Mouse (Mus musculus) heart, postnatal 0 days (tissue): ENCODE data around the gene Klf12. TPM values are rescaled to one million over a fixed set of nuclear protein-coding genes. Genes with fewer than 3 reads are reported as not detected.

Source experiments
- ATAC-seq: fragments of 200-750 bp; cut with Nextera tagmentation; 2 replicates; pipeline ENCODE4 v1.8.0; 2017; ENCODE audit warnings: low read depth, moderate number of reproducible peaks, moderate library complexity; ENCODE audit not compliant: insufficient read depth
- DNase-seq: peaks from one replicate; pipeline ENCODE4 v3.0.0-alpha.2; 2016; ENCODE audit warnings: low spot score
- H3K27ac ChIP-seq: fragments of 300-500 bp; sonication (generic); 2 replicates; pipeline ENCODE4 v1.5.1; 2014; ENCODE audit warnings: low read depth, mild to moderate bottlenecking
- H3K27me3 ChIP-seq: fragments of 300-500 bp; sonication (generic); 2 replicates; pipeline ENCODE4 v1.6.1; 2014; ENCODE audit warnings: low read length, mixed read lengths; ENCODE audit not compliant: control insufficient read depth, insufficient read depth
- H3K36me3 ChIP-seq: fragments of 300-500 bp; sonication (generic); replicated peaks from 2 replicates; pipeline ENCODE4 v1.6.1; 2014; ENCODE audit warnings: low read length, mixed read lengths; ENCODE audit not compliant: control insufficient read depth, insufficient read depth
- H3K4me1 ChIP-seq: fragments of 300-500 bp; sonication (generic); 2 replicates; pipeline ENCODE4 v1.6.1; 2014; ENCODE audit warnings: antibody characterized with exemption; ENCODE audit not compliant: control insufficient read depth, insufficient read depth
- H3K4me2 ChIP-seq: fragments of 300-500 bp; sonication (generic); 2 replicates; pipeline ENCODE4 v1.6.1; 2014; ENCODE audit warnings: low read depth, mild to moderate bottlenecking, low read length, moderate library complexity
- H3K4me3 ChIP-seq: fragments of 300-500 bp; sonication (generic); 2 replicates; pipeline ENCODE4 v1.5.1; 2014; ENCODE audit warnings: low read depth, low read length
- H3K9ac ChIP-seq: fragments of 300-500 bp; sonication (generic); replicated peaks from 2 replicates; pipeline ENCODE4 v1.6.1; 2014; ENCODE audit warnings: low read depth, low read length, mixed read lengths
- H3K9me3 ChIP-seq: fragments of 300-500 bp; sonication (generic); replicated peaks from 2 replicates; pipeline ENCODE4 v1.6.1; 2016; ENCODE audit warnings: low read length; ENCODE audit not compliant: control insufficient read depth
- CTCF ChIP-seq: IDR thresholded peaks from 2 replicates; pipeline ENCODE4 v1.5.1; 2016; ENCODE audit warnings: antibody characterized with exemption, control low read depth, low read depth
- EP300 ChIP-seq: IDR thresholded peaks from 2 replicates; pipeline ENCODE4 v1.6.1; 2016; ENCODE audit warnings: antibody characterized with exemption, low read depth
- WGBS: fragments of 180-500 bp; shearing (Covaris S2); extraction: QIAGEN DNeasy Blood & Tissue Kit; methylation state at CpG from one replicate; pipeline ENCODE4 v1.1.7; 2014; 5-methylcytosine and 5-hydroxymethylcytosine counted together
- polyA plus RNA-seq: library from polyadenylated mRNA; unstranded; fragments of >200 nt; fragmentation: Nextera tagmentation; extraction: Ambion mirVana; gene quantifications from 2 replicates; pipeline ENCODE4 v1.2.1, GENCODE M21; 2015
- total RNA-seq: library from RNA; depleted of rRNA; stranded (reverse); fragments of >200 nt; gene quantifications from 2 replicates; pipeline ENCODE4 v1.2.3, GENCODE M21; 2014; ENCODE audit warnings: low replicate concordance

Klf12 gene
- total and polyA plus RNA-seq, 2 experiments from 2014 or later, result 4.1 to 26.3 TPM

GRCm38 (mm10) chr14:99983510-99983909, 301.0 kb downstream of the Klf12 start:
- Histone ChIP-seq H3K27me3 (no peaks in the 10 kb centered on the region), H3K9ac (no peak overlapping the region), H3K27ac (no peak overlapping the region), H3K9me3 (no peaks in the 10 kb centered on the region), H3K4me2 (no peak overlapping the region), H3K4me1 (no peaks in the 10 kb centered on the region), H3K36me3 (no peaks in the 10 kb centered on the region), H3K4me3 (no peak overlapping the region)
- TF ChIP-seq EP300 (no peak), CTCF (no peak)
- no peak for DNase-seq
- no peak for ATAC-seq
- 70% methylated on average over 7 of the region's 7 CpGs for WGBS

DNA sequence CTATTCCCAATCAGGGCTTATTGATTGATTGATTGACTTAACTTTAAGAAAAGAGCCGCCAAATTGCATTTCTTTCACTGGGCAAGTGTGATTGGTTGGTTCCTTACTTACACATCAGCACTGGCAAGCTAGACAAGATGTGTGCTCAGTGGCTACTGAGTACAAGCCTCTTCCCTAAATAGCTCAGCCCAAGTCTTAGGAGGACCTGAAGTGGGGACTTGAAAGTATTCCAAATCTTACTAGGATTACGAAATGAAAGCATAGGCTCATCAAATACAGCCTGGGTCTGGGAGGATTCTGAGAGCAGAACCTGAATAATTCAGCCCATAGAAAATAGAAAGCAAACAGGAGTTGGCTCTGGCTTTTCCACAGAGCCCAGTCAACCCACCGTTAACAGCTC, 303.3 kb downstream of the Klf12 start:
- TF ChIP-seq EP300 (no peak), CTCF (no peak)
- DNase-seq (no peak), ATAC-seq (no peak)
- H3K4me2 ChIP-seq, result no peak overlapping the region
- H3K4me3 ChIP-seq, result no peak overlapping the region
- no peak overlapping the region for H3K9ac ChIP-seq
- H3K9me3 ChIP-seq, result no peaks in the 10 kb centered on the region
- no peaks in the 10 kb centered on the region for H3K36me3 ChIP-seq
- H3K27ac ChIP-seq, result no peak overlapping the region
- WGBS, result 71% methylated on average over 3 of the region's 3 CpGs
- H3K4me1 ChIP-seq, result no peaks in the 10 kb centered on the region
- no peaks in the 10 kb centered on the region for H3K27me3 ChIP-seq

DNA sequence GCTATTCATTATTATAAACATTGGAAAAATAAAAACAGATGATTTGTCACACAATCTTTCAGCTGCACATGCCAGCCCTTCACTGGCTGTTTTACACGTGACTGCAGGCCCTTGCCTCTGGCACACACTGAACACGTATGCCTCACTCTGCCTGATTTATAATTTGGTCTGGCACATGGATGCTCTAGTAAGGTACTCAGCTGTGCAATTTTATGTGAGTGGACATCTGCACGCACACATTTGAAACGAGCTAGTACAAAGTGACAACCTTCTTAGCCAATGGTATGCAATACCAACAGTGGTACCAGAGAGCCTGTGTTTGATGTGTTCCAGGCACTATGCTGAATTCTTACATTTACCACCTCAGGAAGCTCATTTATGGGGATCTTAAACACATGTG, 316.6 kb downstream of the Klf12 start:
- 82% methylated on average over 4 of the region's 4 CpGs for WGBS
- H3K27me3 ChIP-seq, result no peaks in the 10 kb centered on the region
- H3K27ac ChIP-seq, result no peak overlapping the region
- DNase-seq, result no peak
- no peak overlapping the region for H3K9ac ChIP-seq
- no peak overlapping the region for H3K4me3 ChIP-seq
- H3K4me1 ChIP-seq, result no peaks in the 10 kb centered on the region
- ATAC-seq, result no peak
- H3K4me2 ChIP-seq, result no peak overlapping the region
- TF ChIP-seq EP300, result no peak
- TF ChIP-seq CTCF, result no peak
- H3K36me3 ChIP-seq, result no peaks in the 10 kb centered on the region
- H3K9me3 ChIP-seq, result 0 out of 2 replicates have a peak, but pooled peaks cover 3% of the 10 kb centered on the region

DNA sequence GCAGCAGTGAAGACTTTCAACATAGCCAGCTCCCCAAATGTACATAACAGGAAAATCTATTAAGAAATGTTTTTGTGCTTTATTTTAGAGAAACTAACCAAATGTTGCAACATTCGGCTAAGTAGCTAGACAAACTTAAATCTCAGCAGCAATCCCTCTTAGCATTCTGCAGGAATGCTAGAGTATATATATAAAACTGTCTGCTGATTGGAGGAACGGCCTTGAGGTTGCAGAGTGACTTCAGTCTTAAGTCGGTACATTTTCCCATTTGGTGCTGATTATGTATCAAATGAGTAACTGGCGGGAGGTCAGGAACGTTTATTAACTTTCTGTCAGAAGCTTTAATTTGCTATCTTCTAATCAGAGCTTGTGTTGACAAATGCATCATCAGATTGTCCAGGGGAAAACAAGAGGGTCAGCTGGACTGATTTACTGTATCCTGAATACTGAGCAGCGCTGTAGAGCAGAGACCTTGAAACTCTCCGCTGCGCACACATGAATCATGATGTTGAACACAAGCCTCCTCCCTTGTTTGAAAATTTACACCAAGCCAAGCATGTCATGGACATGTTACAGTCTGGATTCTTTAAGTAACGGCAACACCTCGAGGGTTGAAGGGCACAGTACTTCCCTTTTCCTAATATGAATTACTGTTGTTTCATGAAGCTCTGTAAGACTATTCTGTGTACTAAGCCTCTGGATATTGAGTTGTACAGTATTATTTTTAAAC, 323.8 kb downstream of the Klf12 start:
- Histone ChIP-seq H3K36me3 (no peaks in the 10 kb centered on the region), H3K4me3 (no peak overlapping the region), H3K9ac (no peak overlapping the region), H3K27ac (no peak overlapping the region), H3K9me3 (0 out of 2 replicates have a peak, but pooled peaks cover 7% of the 10 kb centered on the region), H3K27me3 (no peaks in the 10 kb centered on the region), H3K4me1 (no peaks in the 10 kb centered on the region), H3K4me2 (no peak overlapping the region)
- no peak for DNase-seq
- ATAC-seq, result no peak
- TF ChIP-seq CTCF, result no peak
- no peak for TF ChIP-seq EP300
- 82% methylated on average over 10 of the region's 10 CpGs for WGBS

DNA sequence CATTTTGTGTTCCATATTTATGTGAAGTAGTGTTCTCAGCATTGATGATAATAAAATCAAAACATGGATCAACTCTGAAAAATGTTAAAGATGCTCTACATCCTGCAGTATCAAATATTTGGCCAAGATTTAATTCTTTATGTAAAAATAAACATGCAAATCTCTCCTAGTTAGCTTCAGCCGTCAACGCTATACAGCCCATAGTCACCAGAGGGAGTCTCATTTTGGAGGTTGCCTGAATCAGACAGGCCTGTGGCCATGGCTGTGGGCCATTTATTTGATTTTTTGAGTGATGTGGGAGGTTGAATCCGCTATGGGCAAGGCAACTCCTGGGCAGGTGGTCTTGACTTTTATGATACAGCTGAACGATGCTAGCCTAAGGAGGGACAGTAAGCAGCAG, 329.3 kb downstream of the Klf12 start:
- Histone ChIP-seq H3K27ac (no peak overlapping the region), H3K4me1 (no peaks in the 10 kb centered on the region), H3K4me2 (no peak overlapping the region), H3K4me3 (no peak overlapping the region), H3K9ac (no peak overlapping the region), H3K9me3 (no peaks in the 10 kb centered on the region), H3K36me3 (no peaks in the 10 kb centered on the region), H3K27me3 (no peaks in the 10 kb centered on the region)
- ATAC-seq, result no peak
- TF ChIP-seq EP300 (no peak), CTCF (no peak)
- WGBS, result 94% methylated on average over 4 of the region's 4 CpGs
- DNase-seq, result no peak
